Mouse (Mus musculus): ENCODE data around the gene Fgfr2.

Gene Fgfr2

GRCm38 (mm10) chr7:133039556-133040255 is 83.4 kb downstream of the Fgfr2 start:
- no peak for DNase-seq

- DNase-seq, result no peak
Measured at GRCm38 (mm10) chr7:133037618-133038017, 85.5 kb downstream of the Fgfr2 start.

GRCm38 (mm10) chr7:133037217-133037616 is 85.9 kb downstream of the Fgfr2 start:
- DNase-seq, result no peak

GRCm38 (mm10) chr7:133035901-133036300 is 87.2 kb downstream of the Fgfr2 start:
- no peak for DNase-seq

GRCm38 (mm10) chr7:133032589-133033203 is 90.5 kb downstream of the Fgfr2 start:
- peak; percentile 64 for DNase-seq

- DNase-seq, result no peak
Measured at GRCm38 (mm10) chr7:133029496-133030047, 93.6 kb downstream of the Fgfr2 start.

GRCm38 (mm10) chr7:133029004-133029403 is 94.1 kb downstream of the Fgfr2 start:
- DNase-seq, result no peak

- no peak for DNase-seq
Measured at GRCm38 (mm10) chr7:133027930-133028329, 95.2 kb downstream of the Fgfr2 start.

- no peak for DNase-seq
Measured at GRCm38 (mm10) chr7:133024694-133025093, 98.5 kb downstream of the Fgfr2 start.

GRCm38 (mm10) chr7:133019481-133020020 is 103.6 kb downstream of the Fgfr2 start:
- DNase-seq, result no peak

- no peak for DNase-seq
Measured at GRCm38 (mm10) chr7:133018961-133019360, 104.2 kb downstream of the Fgfr2 start.

- DNase-seq, result no peak
Measured at GRCm38 (mm10) chr7:133015416-133016070, 107.6 kb downstream of the Fgfr2 start.

GRCm38 (mm10) chr7:133014631-133015030 is 108.5 kb downstream of the Fgfr2 start:
- no peak for DNase-seq

- DNase-seq, result no peak
Measured at GRCm38 (mm10) chr7:133013923-133014322, 109.2 kb downstream of the Fgfr2 start.

GRCm38 (mm10) chr7:133012637-133013366 is 110.3 kb downstream of the Fgfr2 start:
- no peak for DNase-seq

- no peak for DNase-seq
Measured at GRCm38 (mm10) chr7:133011611-133012010, 111.5 kb downstream of the Fgfr2 start.

GRCm38 (mm10) chr7:133011191-133011590 is 112.0 kb downstream of the Fgfr2 start:
- peak; percentile 36 for DNase-seq

GRCm38 (mm10) chr7:133010477-133010876 is 112.7 kb downstream of the Fgfr2 start:
- no peak for DNase-seq

GRCm38 (mm10) chr7:133009676-133010075 is 113.5 kb downstream of the Fgfr2 start:
- no peak for DNase-seq

- no peak for DNase-seq
Measured at GRCm38 (mm10) chr7:133008663-133009062, 114.5 kb downstream of the Fgfr2 start.

- DNase-seq, result no peak
Measured at GRCm38 (mm10) chr7:133007343-133007742, 115.8 kb downstream of the Fgfr2 start.

- no peak for DNase-seq
Measured at GRCm38 (mm10) chr7:133005772-133006171, 117.4 kb downstream of the Fgfr2 start.

- peak; percentile 79 for DNase-seq
Measured at GRCm38 (mm10) chr7:133003421-133003820, 119.7 kb downstream of the Fgfr2 start.

Measured in right cerebral cortex, postnatal 4 days (tissue).